Mouse (Mus musculus): ENCODE measurements around the gene Enoph1. TPM values are rescaled to one million over a fixed set of nuclear protein-coding genes. Genes with fewer than 3 reads are reported as not detected.

The Enoph1 gene
- polyA plus RNA-seq, 1 experiment from 2014 or later = 27.9 TPM

- TF ChIP-seq CTCF (IDR thresholded peaks at IDR 0.05) = no peak
- no peak for TF ChIP-seq EP300 (IDR thresholded peaks at IDR 0.05)
- DNase-seq (ENCODE audit: low spot score) (no peak), ATAC-seq (no peak)
- Histone ChIP-seq H3K36me3 (ENCODE audit: insufficient read depth, low read length) (no peaks in the 10 kb centered on the region), H3K9me3 (ENCODE audit: low read length) (no peaks in the 10 kb centered on the region), H3K27me3 (replicated peaks; ENCODE audit: insufficient read depth, low read length) (no peaks in the 10 kb centered on the region), H3K4me2 (replicated peaks; ENCODE audit: low read depth, low read length) (no peak overlapping the region), H3K4me1 (ENCODE audit: insufficient read depth, low read depth, low read length) (no peaks in the 10 kb centered on the region), H3K9ac (replicated peaks; ENCODE audit: low read depth) (no peak overlapping the region), H3K4me3 (ENCODE audit: low read depth, low read length) (no peak overlapping the region), H3K27ac (ENCODE audit: low read length) (no peak overlapping the region)
- WGBS = 45% methylated on average over 5 of the region's 5 CpGs
These were observed 15.4 kb upstream of the Enoph1 start for GRCm38 (mm10) chr5:100024403-100024802.

DNA sequence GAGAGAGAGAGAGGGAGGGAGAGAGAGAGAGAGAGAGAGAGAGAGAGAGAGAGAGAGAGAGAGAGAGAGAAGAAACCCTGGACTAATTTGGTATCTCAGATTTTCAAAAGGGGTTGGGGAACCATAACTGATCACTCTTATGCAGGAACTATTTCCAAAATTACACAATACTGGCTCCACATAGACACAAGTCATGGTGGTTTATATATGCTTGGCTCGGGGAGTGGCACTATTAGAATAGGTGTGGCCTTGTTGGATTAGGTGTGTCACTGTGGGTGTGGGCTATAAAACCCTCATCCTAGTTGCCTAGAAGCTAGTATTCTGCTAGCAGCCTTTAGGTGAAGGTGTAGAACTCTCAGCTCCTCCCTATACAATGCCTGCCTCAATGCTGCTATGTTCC is 14.9 kb upstream of the Enoph1 start:
- H3K4me1 ChIP-seq (ENCODE audit: insufficient read depth, low read depth, low read length) = no peaks in the 10 kb centered on the region
- no peak overlapping the region for H3K9ac ChIP-seq (replicated peaks; ENCODE audit: low read depth)
- no peak overlapping the region for H3K4me3 ChIP-seq (ENCODE audit: low read depth, low read length)
- ATAC-seq (no peak), DNase-seq (ENCODE audit: low spot score) (no peak)
- no peak overlapping the region for H3K4me2 ChIP-seq (replicated peaks; ENCODE audit: low read depth, low read length)
- WGBS = 55% methylated on average over 1 of the region's 1 CpGs
- no peaks in the 10 kb centered on the region for H3K36me3 ChIP-seq (ENCODE audit: insufficient read depth, low read length)
- no peaks in the 10 kb centered on the region for H3K9me3 ChIP-seq (ENCODE audit: low read length)
- TF ChIP-seq EP300 (IDR thresholded peaks at IDR 0.05) (no peak), CTCF (IDR thresholded peaks at IDR 0.05) (no peak)
- no peaks in the 10 kb centered on the region for H3K27me3 ChIP-seq (replicated peaks; ENCODE audit: insufficient read depth, low read length)
- H3K27ac ChIP-seq (ENCODE audit: low read length) = no peak overlapping the region

- Histone ChIP-seq H3K9me3 (ENCODE audit: low read length) (no peaks in the 10 kb centered on the region), H3K36me3 (ENCODE audit: insufficient read depth, low read length) (peaks cover 19% of the 10 kb centered on the region; the same call in 1 of the 2 replicates), H3K4me2 (replicated peaks; ENCODE audit: low read depth, low read length) (no peak overlapping the region), H3K4me3 (ENCODE audit: low read depth, low read length) (no peak overlapping the region), H3K27me3 (replicated peaks; ENCODE audit: insufficient read depth, low read length) (no peaks in the 10 kb centered on the region), H3K9ac (replicated peaks; ENCODE audit: low read depth) (no peak overlapping the region), H3K4me1 (ENCODE audit: insufficient read depth, low read depth, low read length) (no peaks in the 10 kb centered on the region), H3K27ac (ENCODE audit: low read length) (no peak overlapping the region)
- ATAC-seq (peak; percentile 83), DNase-seq (ENCODE audit: low spot score) (peak; percentile 86)
- 9% methylated on average over 6 of the region's 6 CpGs for WGBS
- peak; percentile 29; the same call in 1 of the 2 replicates for TF ChIP-seq CTCF (IDR thresholded peaks at IDR 0.05)
- no peak for TF ChIP-seq EP300 (IDR thresholded peaks at IDR 0.05)
These were observed 9.7 kb upstream of the Enoph1 start for GRCm38 (mm10) chr5:100030069-100030468.

DNA sequence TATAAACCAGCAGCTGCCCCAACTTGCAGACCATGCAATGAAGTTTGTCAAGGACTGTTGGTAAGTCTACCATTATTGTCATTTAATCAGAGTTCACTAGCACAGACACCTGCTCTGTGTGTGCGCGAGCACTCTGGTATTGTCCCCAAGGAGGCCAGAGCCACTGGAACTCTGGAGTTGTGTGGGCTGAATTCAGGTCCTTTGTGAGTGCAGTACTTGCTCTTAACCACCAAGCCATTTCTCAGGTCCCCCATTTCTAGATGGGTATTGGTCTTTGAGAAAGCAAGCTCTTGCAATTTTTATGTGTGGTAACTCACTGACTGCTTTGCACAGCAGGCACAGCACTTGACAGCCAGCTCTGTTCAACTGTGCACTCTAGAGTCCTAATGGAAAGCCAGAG is 7.7 kb upstream of the Enoph1 start:
- 90% methylated on average over 2 of the region's 2 CpGs for WGBS

GRCm38 (mm10) chr5:100032646-100033045 is 7.1 kb upstream of the Enoph1 start:
- no peaks in the 10 kb centered on the region for H3K4me1 ChIP-seq (ENCODE audit: insufficient read depth, low read depth, low read length)
- TF ChIP-seq EP300 (IDR thresholded peaks at IDR 0.05) = no peak
- no peak for TF ChIP-seq CTCF (IDR thresholded peaks at IDR 0.05)
- no peak overlapping the region for H3K4me3 ChIP-seq (ENCODE audit: low read depth, low read length)
- no peak overlapping the region for H3K4me2 ChIP-seq (replicated peaks; ENCODE audit: low read depth, low read length)
- no peaks in the 10 kb centered on the region for H3K9me3 ChIP-seq (ENCODE audit: low read length)
- H3K27me3 ChIP-seq (replicated peaks; ENCODE audit: insufficient read depth, low read length) = no peaks in the 10 kb centered on the region
- DNase-seq (ENCODE audit: low spot score) (no peak), ATAC-seq (no peak)
- H3K27ac ChIP-seq (ENCODE audit: low read length) = no peak overlapping the region
- H3K9ac ChIP-seq (replicated peaks; ENCODE audit: low read depth) = no peak overlapping the region
- H3K36me3 ChIP-seq (ENCODE audit: insufficient read depth, low read length) = peaks cover 20% of the 10 kb centered on the region; the same call in 1 of the 2 replicates
- 68% methylated on average over 3 of the region's 3 CpGs for WGBS

More for the DNA sequence above, 7.7 kb upstream of the Enoph1 start:
- Histone ChIP-seq H3K9ac (replicated peaks; ENCODE audit: low read depth) (no peak overlapping the region), H3K4me1 (ENCODE audit: insufficient read depth, low read depth, low read length) (no peaks in the 10 kb centered on the region), H3K4me3 (ENCODE audit: low read depth, low read length) (no peak overlapping the region), H3K9me3 (ENCODE audit: low read length) (no peaks in the 10 kb centered on the region), H3K27ac (ENCODE audit: low read length) (no peak overlapping the region), H3K27me3 (replicated peaks; ENCODE audit: insufficient read depth, low read length) (no peaks in the 10 kb centered on the region), H3K36me3 (ENCODE audit: insufficient read depth, low read length) (peaks cover 20% of the 10 kb centered on the region; the same call in 1 of the 2 replicates), H3K4me2 (replicated peaks; ENCODE audit: low read depth, low read length) (no peak overlapping the region)
- DNase-seq (ENCODE audit: low spot score) = no peak
- no peak for ATAC-seq
- no peak for TF ChIP-seq EP300 (IDR thresholded peaks at IDR 0.05)
- no peak for TF ChIP-seq CTCF (IDR thresholded peaks at IDR 0.05)

DNA sequence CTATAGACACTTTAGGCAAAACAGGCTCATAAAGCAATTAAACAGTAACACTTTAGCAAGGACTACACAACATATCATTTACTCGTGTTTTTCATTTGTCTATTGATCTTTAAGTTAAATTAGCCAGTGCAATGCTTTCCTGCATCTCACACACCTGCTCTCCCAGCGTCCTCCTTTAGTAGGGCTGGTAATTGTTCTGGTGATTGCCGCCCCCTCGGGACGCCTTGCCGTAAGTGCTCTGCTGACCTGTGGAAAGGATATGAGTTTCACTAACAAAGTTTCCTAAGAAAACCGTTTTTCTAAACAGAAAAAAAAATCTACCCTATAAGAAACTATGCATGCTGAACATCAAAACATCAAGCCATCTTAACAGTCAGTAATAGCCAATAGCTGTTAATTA is 3.8 kb upstream of the Enoph1 start:
- ATAC-seq (no peak), DNase-seq (ENCODE audit: low spot score) (no peak)
- no peaks in the 10 kb centered on the region for H3K9me3 ChIP-seq (ENCODE audit: low read length)
- no peak overlapping the region for H3K27ac ChIP-seq (ENCODE audit: low read length)
- peaks cover 20% of the 10 kb centered on the region; the same call in 1 of the 2 replicates for H3K36me3 ChIP-seq (ENCODE audit: insufficient read depth, low read length)
- 37% methylated on average over 7 of the region's 7 CpGs for WGBS
- H3K4me1 ChIP-seq (ENCODE audit: insufficient read depth, low read depth, low read length) = 0 out of 2 replicates have a peak, but pooled peaks cover 4% of the 10 kb centered on the region
- TF ChIP-seq CTCF (IDR thresholded peaks at IDR 0.05) = peak; percentile 52
- TF ChIP-seq EP300 (IDR thresholded peaks at IDR 0.05) = no peak
- H3K4me2 ChIP-seq (replicated peaks; ENCODE audit: low read depth, low read length) = no peak overlapping the region
- H3K9ac ChIP-seq (replicated peaks; ENCODE audit: low read depth) = no peak overlapping the region
- H3K27me3 ChIP-seq (replicated peaks; ENCODE audit: insufficient read depth, low read length) = no peaks in the 10 kb centered on the region
- H3K4me3 ChIP-seq (ENCODE audit: low read depth, low read length) = no peak overlapping the region

- Histone ChIP-seq H3K9ac (replicated peaks; ENCODE audit: low read depth) (no peak overlapping the region), H3K27ac (ENCODE audit: low read length) (no peak overlapping the region), H3K4me3 (ENCODE audit: low read depth, low read length) (peak overlapping the region; percentile 20), H3K27me3 (replicated peaks; ENCODE audit: insufficient read depth, low read length) (no peaks in the 10 kb centered on the region), H3K4me1 (ENCODE audit: insufficient read depth, low read depth, low read length) (0 out of 2 replicates have a peak, but pooled peaks cover 5% of the 10 kb centered on the region), H3K36me3 (ENCODE audit: insufficient read depth, low read length) (peaks cover 20% of the 10 kb centered on the region; the same call in 1 of the 2 replicates), H3K9me3 (ENCODE audit: low read length) (no peaks in the 10 kb centered on the region), H3K4me2 (replicated peaks; ENCODE audit: low read depth, low read length) (peak overlapping the region; percentile 69)
- TF ChIP-seq CTCF (IDR thresholded peaks at IDR 0.05) = no peak
- no peak for TF ChIP-seq EP300 (IDR thresholded peaks at IDR 0.05)
- WGBS = 6% methylated on average over 7 of the region's 7 CpGs
- DNase-seq (ENCODE audit: low spot score) (peak; percentile 48), ATAC-seq (no peak)
These were observed 3.1 kb upstream of the Enoph1 start for GRCm38 (mm10) chr5:100036681-100037080.
